Mouse (Mus musculus) frontal cortex, postnatal 10 days (tissue): Measurements from ENCODE around the gene Psg17.
A peak's percentile ranks its signal among the peaks of the same experiment; 100 is the strongest.
"Not testable (repeated sequence)": the region's sequence is repeated elsewhere in the genome, so short reads cannot be mapped to it uniquely, and the experiment has no call there.

Source experiments
- DNase-seq, 2 experiments: peaks; one replicate each; pipeline ENCODE4 v3.0.0; 2022; ENCODE audit warnings: low spot score in 2 of 2, mixed read lengths in 1 of 2

Gene Psg17

DNA sequence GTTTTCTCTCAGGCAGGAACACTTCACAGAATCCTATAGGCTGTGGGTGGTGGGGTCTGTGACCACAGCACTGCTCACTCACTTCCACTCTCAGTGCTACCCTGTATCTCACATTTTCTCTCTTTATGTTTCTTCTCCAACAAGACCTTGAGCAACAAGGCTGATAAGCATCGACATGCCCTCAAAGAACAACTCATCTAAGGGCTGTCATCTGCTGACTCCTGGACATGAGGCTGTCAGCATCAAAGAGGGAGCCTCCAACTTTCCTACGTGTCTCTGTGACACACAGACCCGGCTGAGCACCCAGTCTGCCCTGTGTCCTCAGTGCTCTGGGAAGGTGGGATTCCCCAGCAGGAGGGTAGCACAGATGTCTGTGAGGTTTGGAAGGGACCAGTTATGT, at the start of gene Psg17:
TSS of gene Psg17 (minus strand) at position 101 of the 400 bp plus-strand sequence.
- no peak for DNase-seq

DNA sequence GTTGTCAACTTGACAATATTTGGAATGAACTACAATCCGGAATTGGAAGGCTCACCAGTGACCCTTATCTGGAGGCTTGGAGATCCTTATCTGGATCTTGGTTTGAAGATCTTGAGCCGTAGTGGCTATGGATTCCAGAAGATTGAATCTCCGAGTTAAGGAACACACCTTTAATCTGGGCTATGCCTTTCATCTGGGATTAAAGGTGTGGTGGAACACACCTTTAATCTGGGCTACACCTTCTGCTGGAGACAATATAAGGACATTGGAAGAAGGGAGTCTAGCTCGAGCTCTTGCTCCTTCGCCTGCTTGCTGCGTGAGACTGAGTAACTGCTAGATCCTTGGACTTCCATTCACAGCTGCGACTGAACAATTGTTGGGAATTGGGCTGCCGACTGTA, 49.6 kb upstream of the Psg17 start, which contains the start of gene Pglyrp1:
TSS of gene Pglyrp1 (plus strand) at position 301 of the 400 bp plus-strand sequence.
- not testable (repeated sequence) for DNase-seq

DNA sequence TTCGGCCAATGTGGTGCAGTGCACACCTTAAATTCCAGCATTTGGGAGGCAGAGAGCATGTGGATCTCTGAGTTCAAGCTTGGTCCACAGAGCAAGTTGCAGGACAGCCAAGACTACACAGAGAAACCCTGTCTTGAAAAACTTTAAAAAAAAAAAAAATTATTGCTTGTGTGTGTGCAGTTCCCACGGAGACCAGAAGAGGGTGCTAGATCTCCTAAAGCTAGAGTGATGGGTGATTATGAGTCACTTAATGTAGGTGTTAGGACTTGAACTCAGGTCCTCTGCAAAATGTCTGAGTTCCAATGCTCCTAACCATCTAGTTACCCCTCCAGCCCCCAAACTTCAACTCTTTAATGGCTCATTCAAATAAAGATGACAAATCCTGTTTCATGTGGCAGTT, 47.1 kb upstream of the Psg17 start:
- DNase-seq: no peak

- no peak for DNase-seq
These were observed 41.4 kb upstream of the Psg17 start for GRCm38 (mm10) chr7:18862801-18863200.

DNA sequence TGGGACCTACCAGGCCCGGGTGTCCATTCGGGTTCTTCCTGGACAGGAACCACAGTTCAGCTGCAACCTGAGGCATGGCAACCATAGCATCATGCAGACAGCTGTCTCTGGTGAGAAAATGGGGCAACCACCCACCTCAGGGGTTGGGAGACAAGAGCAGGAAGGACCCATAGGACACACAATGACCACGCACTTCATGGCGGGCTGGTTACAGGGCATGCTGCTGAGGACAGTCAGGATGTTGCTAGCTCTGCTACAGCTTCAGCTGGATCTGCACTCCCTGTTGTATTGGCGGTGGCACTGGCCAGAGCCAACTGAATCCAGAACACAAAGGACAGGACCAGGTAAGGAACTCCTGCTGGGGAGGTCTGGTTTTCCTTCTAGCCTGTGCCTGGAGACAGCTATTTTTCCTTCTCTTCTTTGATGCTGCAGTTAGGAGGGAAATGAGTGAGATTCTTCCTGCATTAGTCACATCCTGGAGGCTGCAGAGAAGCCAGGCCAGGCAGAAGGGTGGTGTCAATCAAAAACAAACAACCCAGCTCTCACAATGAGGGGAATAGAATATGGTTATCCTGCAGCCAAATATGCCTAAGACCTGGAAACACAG, 37.0 kb upstream of the Psg17 start:
- no peak for DNase-seq

- DNase-seq: no peak
These were observed 27.0 kb upstream of the Psg17 start for GRCm38 (mm10) chr7:18848395-18848794.

GRCm38 (mm10) chr7:18844811-18845210, 23.4 kb upstream of the Psg17 start:
- no peak for DNase-seq

DNA sequence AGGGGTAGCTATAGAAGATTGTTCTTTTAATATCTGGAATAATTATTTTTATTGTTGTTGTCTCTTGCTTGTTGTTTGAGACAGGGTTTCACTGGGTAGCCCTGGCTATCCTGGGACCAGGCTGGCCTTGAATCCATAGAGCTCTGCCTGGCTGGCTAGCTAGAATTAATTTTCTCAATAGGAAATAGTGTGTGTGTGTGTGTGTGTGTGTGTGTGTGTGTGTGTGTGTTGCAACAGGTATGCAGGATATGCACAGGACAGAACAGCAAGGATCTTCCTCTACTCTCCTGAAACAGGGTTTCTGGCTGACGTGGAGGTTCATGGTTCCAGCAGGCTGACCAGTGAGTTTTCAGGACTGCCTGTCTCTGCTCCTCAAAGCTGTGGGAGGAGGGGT, 19.8 kb upstream of the Psg17 start:
- no peak for DNase-seq

DNA sequence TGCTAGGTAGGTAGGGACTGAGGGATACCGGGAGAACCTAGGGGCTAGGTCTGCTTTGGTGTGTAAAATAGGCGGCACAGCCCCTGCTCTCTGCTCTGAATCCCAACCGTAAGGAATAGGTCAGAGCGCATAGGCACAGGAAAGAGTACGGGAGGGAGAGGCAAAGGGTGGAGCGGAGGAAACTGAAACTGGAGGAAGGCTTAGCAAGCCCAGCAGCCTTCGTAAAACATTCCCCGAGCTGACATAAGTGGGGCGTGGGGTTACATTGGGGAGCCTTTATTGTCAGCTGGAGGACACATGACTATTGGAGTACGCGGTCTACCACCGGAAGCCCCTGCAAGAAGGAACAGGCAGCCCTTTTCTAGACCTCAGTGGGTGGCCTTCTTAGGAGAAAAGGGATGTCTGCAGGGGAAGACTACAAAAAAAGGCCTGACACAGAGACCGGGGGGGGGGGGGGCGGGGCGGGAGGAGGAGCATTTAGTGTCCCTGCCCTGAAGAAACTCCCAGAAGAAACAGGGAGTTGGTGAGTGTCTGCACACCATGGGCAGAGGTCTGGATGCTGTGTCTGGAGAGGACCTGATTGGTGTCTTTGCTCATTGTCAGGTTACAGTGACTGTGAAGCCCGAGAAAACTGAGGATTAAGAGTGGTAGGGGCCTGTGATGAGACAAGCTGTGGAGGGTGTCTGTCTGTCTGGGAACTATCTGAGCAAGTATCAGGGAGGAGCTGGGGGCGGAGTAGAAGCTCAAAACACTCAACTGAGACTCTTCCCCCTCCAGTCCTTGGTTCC, 19.2 kb upstream of the Psg17 start:
- peak in 1 of 2 experiments; percentile 32 for DNase-seq

DNA sequence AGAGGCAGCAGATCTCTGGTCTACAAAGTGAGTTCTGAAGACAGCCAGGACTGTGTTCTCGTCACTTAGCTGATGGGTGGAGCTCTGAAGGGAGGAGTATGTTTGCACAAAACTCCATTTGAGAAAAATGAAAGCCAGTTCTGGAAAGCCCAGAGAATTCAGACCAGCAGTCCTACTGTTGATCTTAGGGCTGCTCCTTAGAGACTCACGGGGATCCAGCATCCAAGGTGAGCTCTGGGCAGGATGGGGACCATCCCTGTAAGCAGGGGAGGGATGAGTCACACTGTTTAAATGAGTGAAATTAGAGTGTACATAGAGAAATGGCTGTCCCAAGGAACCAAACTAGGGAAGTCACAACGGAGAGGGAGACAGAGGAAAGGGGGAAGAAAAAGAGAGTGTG, 18.5 kb upstream of the Psg17 start, which contains the start of gene Mill2:
TSS of gene Mill2 (plus strand) at position 102 of the 400 bp plus-strand sequence.
- no peak for DNase-seq

DNA sequence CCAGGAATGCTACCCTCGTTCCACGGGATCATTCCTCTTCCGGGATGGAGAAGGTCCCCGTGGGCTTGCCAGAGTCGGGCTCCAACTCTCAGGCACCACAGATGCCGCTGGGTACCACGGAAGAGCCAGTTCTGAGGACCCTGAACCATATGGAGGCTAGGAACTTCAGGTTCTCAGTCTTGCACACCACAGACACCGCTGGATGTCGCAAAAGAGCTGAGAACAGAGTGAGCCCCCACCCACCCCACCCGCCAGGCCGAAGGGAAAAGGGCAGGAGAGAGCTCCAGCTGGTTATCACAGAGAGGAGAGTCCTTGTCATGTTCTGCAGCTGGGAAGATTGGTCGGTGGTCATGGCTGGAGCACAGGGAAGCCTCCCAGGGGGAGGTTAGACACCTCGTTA, 10.9 kb upstream of the Psg17 start:
- no peak for DNase-seq

GRCm38 (mm10) chr7:18829545-18829944, 8.1 kb upstream of the Psg17 start:
- no peak for DNase-seq

DNA sequence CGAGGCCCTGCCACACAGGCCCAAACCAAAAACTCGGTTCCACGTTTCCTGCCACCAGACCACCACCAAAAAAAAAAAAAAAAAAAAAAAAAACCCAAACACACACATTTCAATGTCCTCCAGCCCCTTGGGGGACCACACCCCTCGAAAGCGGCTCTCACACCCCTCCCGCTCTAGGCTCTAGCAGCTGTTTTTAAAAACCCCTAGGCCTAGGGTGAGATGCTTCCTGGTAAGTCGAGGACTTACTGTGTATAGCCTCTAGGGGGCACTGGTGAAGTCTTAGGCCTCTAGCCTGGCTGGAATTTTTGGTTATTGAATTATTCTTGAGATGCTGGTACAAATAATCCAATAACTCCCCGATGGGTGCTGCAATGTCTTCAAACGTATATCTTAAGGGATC, 7.2 kb upstream of the Psg17 start:
- no peak for DNase-seq

GRCm38 (mm10) chr7:18827792-18828546, 6.6 kb upstream of the Psg17 start:
- DNase-seq: no peak

DNA sequence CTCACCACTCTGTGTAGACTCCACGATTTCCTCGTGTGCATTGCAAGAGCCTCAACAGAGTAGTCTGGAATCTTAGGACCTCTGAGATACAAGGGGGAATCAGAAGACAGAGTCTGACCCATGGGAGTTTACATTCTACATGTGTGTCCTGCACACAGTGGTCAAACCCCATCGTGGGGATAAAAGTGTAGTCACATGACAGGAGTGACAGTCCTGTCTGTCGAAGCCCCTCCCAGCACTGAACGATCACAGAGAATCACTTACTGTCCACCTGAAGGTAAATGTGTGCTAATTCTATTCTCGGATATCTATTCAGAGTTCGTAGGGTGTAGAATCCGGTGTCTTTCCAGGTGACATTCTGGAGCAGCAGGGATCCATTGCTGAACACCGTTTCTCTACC, 3.1 kb downstream of the Psg17 start:
- no peak for DNase-seq

DNA sequence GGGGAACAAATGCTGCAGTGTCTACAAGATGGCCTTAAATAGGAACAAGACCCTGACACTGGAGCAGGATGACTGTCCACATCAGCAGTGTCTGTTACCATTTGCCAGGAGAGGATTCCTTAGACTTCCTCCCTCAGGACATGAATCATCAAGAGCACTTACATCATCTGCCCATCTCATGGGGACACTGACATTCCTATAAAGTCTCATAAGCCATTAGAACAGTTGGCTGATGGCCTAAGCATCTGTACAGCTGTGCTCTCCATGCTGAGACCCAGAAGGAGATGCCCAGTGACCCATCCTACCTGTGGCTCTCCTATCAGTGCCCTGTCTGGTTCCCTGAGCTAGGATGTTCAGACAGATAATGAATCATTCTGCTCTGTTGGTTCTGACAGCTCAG, 17.9 kb downstream of the Psg17 start:
- DNase-seq: no peak

DNA sequence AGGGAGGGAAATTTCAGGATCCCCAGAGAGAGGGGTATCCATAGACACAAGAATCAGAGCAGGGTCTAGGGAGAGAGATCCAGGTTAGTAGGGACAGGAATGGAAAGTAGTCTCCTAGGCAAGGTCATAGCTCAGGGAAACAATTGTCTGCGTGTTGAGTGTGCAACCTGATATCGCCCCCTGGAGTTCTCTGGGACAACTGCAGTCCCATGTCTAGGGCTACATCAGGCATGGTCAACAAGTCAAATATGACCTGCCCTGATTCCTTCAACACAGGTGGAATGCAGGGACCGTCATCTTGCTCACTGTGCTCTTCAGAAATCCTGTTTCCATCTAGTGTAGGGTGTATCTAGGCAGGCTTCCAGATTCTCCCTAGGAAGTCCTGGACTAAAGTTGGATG, 22.3 kb downstream of the Psg17 start:
- DNase-seq: no peak

- DNase-seq: no peak
These were observed 23.0 kb downstream of the Psg17 start, which contains the start of gene Psg19 for GRCm38 (mm10) chr7:18798420-18798819. Gene Psg19 (minus strand): TSS chr7:18798520.

DNA sequence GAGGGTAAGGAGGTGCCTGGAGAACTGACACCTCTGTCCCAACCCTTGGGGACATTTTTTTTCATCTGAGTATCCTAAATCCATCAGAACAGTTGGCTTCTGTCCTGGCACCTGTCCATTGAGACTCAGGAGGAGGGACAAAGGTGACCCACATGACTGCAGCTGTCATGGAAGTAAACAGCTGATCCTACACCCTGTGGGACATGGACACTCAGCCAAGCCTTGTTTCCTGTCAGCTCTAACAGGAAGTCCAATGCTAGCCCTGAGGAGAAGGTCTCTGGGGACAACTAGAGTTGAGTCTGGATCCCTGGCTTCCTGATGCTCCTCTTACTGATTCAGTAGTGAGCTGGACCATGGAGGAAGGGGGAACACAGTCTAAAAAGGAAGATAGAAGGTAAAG, 30.7 kb downstream of the Psg17 start:
- not testable (repeated sequence) for DNase-seq

- not testable (repeated sequence) for DNase-seq
These were observed 40.1 kb downstream of the Psg17 start for GRCm38 (mm10) chr7:18781301-18781700.

- DNase-seq: no peak
These were observed 42.0 kb downstream of the Psg17 start for GRCm38 (mm10) chr7:18779337-18779781.
